Mouse (Mus musculus) liver, adult 2 months (tissue): ENCODE results near the gene Pde4d. TPM values are rescaled to one million over a fixed set of nuclear protein-coding genes. Genes with fewer than 3 reads are reported as not detected.

Experiments
- DNase-seq: peaks from one replicate; pipeline ENCODE4 v3.0.0-alpha.2; 2011; ENCODE audit warnings: low read depth, low spot score; ENCODE audit errors: extremely low read depth
- H3K27ac ChIP-seq: fragments of 200-500 bp; replicated peaks from 2 replicates; pipeline ENCODE4 v1.5.1; 2012; ENCODE audit warnings: low read depth, mild to moderate bottlenecking, control low read depth, inconsistent platforms, low read length; ENCODE audit not compliant: insufficient read depth
- H3K27me3 ChIP-seq: fragments of 200-500 bp; 2 replicates; pipeline ENCODE4 v1.6.1; 2012; ENCODE audit warnings: mild to moderate bottlenecking, moderate library complexity, low read length, inconsistent platforms; ENCODE audit not compliant: control insufficient read depth, insufficient read depth
- H3K36me3 ChIP-seq: fragments of 200-500 bp; 2 replicates; pipeline ENCODE4 v1.6.1; 2012; ENCODE audit warnings: low read length, inconsistent platforms; ENCODE audit not compliant: control insufficient read depth, insufficient read depth
- H3K4me1 ChIP-seq: fragments of 200-500 bp; 2 replicates; pipeline ENCODE4 v1.6.1; 2011; ENCODE audit warnings: low read length; ENCODE audit not compliant: control insufficient read depth, insufficient read depth
- H3K4me3 ChIP-seq: fragments of 200-500 bp; 2 replicates; pipeline ENCODE4 v1.5.1; 2011; ENCODE audit warnings: low read depth, mild to moderate bottlenecking, control low read depth, low read length, moderate library complexity; ENCODE audit not compliant: insufficient read depth
- H3K79me2 ChIP-seq: fragments of 200-500 bp; 2 replicates; pipeline ENCODE4 v1.6.1; 2012; ENCODE audit warnings: inconsistent platforms, mild to moderate bottlenecking, low read length, moderate library complexity; ENCODE audit not compliant: control insufficient read depth, insufficient read depth
- H3K9ac ChIP-seq: fragments of 200-500 bp; 2 replicates; pipeline ENCODE4 v1.6.1; 2012; ENCODE audit warnings: low read depth, mild to moderate bottlenecking, control low read depth, inconsistent platforms, low read length
- CTCF ChIP-seq: fragments of 200-500 bp; IDR thresholded peaks from 2 replicates; pipeline ENCODE4 v1.5.1; 2011; ENCODE audit warnings: low read depth, low read length, control low read depth
- POLR2A ChIP-seq: fragments of 200-500 bp; IDR thresholded peaks from 2 replicates; pipeline ENCODE4 v1.6.1; 2011; ENCODE audit warnings: low read length, control low read depth; ENCODE audit not compliant: insufficient read depth; ENCODE audit errors: extremely low read depth
- WGBS: fragments of 180-500 bp; shearing (Covaris S2); methylation state at CpG from one replicate; pipeline ENCODE4 v1.1.7; 2018; 5-methylcytosine and 5-hydroxymethylcytosine counted together
- polyA plus RNA-seq: library from polyadenylated mRNA; depleted of rRNA; stranded (reverse); fragments of >200 nt; gene quantifications from 2 replicates; pipeline ENCODE4 v1.2.3, GENCODE M21; 2012
- total RNA-seq: library from RNA; depleted of rRNA; stranded (reverse); fragments of >200 nt; gene quantifications from 2 replicates; pipeline ENCODE4 v1.2.3, GENCODE M21; 2014

Pde4d gene
- total and polyA plus RNA-seq, 2 experiments: 2.3 to 13.6 TPM

GRCm38 (mm10) chr13:108439012-108439411 is 10.7 kb upstream of the Pde4d start:
- no peak overlapping the region for H3K9ac ChIP-seq
- TF ChIP-seq POLR2A (no peak), CTCF (no peak)
- 91% methylated on average over 1 of the region's 1 CpGs for WGBS
- H3K4me1 ChIP-seq: no peaks in the 10 kb centered on the region
- DNase-seq: no peak
- no peaks in the 10 kb centered on the region for H3K36me3 ChIP-seq
- no peaks in the 10 kb centered on the region for H3K27me3 ChIP-seq
- no peak overlapping the region for H3K27ac ChIP-seq
- H3K4me3 ChIP-seq: no peak overlapping the region
- H3K79me2 ChIP-seq: no peaks in the 10 kb centered on the region

GRCm38 (mm10) chr13:108448348-108448931 is 1.3 kb upstream of the Pde4d start:
- no peaks in the 10 kb centered on the region for H3K27me3 ChIP-seq
- no peaks in the 10 kb centered on the region for H3K36me3 ChIP-seq
- DNase-seq: peak; percentile 78
- H3K79me2 ChIP-seq: no peaks in the 10 kb centered on the region
- no peak overlapping the region for H3K4me3 ChIP-seq
- H3K9ac ChIP-seq: no peak overlapping the region
- H3K4me1 ChIP-seq: peaks cover 3% of the 10 kb centered on the region
- WGBS: 20% methylated on average over 11 of the region's 11 CpGs
- no peak overlapping the region for H3K27ac ChIP-seq
- TF ChIP-seq CTCF: no peak
- TF ChIP-seq POLR2A: no peak

- no peak overlapping the region for H3K27ac ChIP-seq
- 80% methylated on average over 2 of the region's 2 CpGs for WGBS
- peaks cover 5% of the 10 kb centered on the region for H3K4me1 ChIP-seq
- TF ChIP-seq POLR2A (no peak), CTCF (no peak)
- H3K9ac ChIP-seq: no peak overlapping the region
- DNase-seq: no peak
- no peak overlapping the region for H3K4me3 ChIP-seq
- H3K79me2 ChIP-seq: no peaks in the 10 kb centered on the region
- no peaks in the 10 kb centered on the region for H3K36me3 ChIP-seq
- no peaks in the 10 kb centered on the region for H3K27me3 ChIP-seq
These were observed 1.4 kb downstream of the Pde4d start for GRCm38 (mm10) chr13:108451122-108451521.

GRCm38 (mm10) chr13:108453064-108453919 is 3.5 kb downstream of the Pde4d start:
- Histone ChIP-seq H3K27ac (no peak overlapping the region), H3K36me3 (no peaks in the 10 kb centered on the region), H3K4me3 (no peak overlapping the region), H3K79me2 (no peaks in the 10 kb centered on the region), H3K27me3 (no peaks in the 10 kb centered on the region), H3K4me1 (peaks cover 5% of the 10 kb centered on the region), H3K9ac (no peak overlapping the region)
- DNase-seq: peak; percentile 30
- WGBS: 57% methylated on average over 6 of the region's 6 CpGs
- TF ChIP-seq CTCF (no peak), POLR2A (no peak)

- H3K4me3 ChIP-seq: no peak overlapping the region
- WGBS: 34% methylated on average over 5 of the region's 5 CpGs
- no peaks in the 10 kb centered on the region for H3K79me2 ChIP-seq
- no peaks in the 10 kb centered on the region for H3K36me3 ChIP-seq
- no peak overlapping the region for H3K9ac ChIP-seq
- TF ChIP-seq CTCF (no peak), POLR2A (no peak)
- H3K27ac ChIP-seq: no peak overlapping the region
- DNase-seq: peak; percentile 38
- no peaks in the 10 kb centered on the region for H3K27me3 ChIP-seq
- H3K4me1 ChIP-seq: peaks cover 1% of the 10 kb centered on the region; the same call in 1 of the 2 replicates
These were observed 12.8 kb downstream of the Pde4d start for GRCm38 (mm10) chr13:108462518-108462917.

- Histone ChIP-seq H3K27me3 (no peaks in the 10 kb centered on the region), H3K4me3 (no peak overlapping the region), H3K4me1 (peaks cover 1% of the 10 kb centered on the region; the same call in 1 of the 2 replicates), H3K27ac (no peak overlapping the region), H3K9ac (no peak overlapping the region), H3K36me3 (no peaks in the 10 kb centered on the region), H3K79me2 (no peaks in the 10 kb centered on the region)
- no peak for DNase-seq
- TF ChIP-seq CTCF: no peak
- TF ChIP-seq POLR2A: no peak
These were observed 16.0 kb downstream of the Pde4d start for GRCm38 (mm10) chr13:108465755-108466154.
